Mouse (Mus musculus): ENCODE data around the gene Fam180a. TPM values are rescaled to one million over a fixed set of nuclear protein-coding genes. Genes with fewer than 3 reads are reported as not detected.

The Fam180a gene
- total RNA-seq, 2 experiments from 2014 or later = 0.64 to 0.74 TPM

DNA sequence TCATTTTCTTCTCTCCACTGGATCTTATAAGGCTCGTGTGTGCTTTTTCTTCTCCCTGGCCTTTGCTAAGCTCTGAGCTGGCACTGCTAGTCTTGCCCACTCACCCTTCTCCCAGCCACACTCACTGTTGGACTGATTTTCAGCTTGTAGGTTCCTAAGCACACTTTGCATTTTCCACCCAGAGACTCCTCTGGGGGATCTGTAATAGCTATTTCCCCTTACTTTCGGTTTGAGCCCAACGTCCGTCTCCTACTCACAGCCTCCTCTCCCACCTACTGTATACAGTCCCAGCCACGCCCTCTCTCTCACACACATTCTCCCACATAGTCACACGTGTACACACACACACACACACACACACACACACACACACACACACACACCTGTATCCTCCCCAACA, 6.1 kb downstream of the Fam180a start:
- DNase-seq (ENCODE audit: low spot score in 2 of 2) = no peak

DNA sequence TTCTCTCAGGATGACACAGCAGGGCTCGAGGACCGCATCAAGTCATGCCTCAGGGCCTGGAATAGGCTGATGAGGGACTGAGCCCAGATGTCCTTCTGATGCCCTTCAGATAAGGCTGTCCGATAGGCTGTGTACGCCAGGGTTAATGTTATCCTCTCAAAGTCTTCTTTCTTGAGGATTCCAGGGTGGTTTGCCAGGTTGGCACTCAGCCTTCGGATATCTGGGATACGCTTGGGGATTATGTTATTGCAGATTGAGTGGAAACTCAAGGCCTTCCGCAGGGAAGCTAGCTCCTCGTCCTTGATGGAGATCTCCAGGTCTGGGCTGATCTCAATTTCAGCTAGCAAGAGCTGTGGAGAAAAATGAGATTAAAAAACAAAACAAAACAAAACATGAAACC, 12.4 kb downstream of the Fam180a start:
- DNase-seq (ENCODE audit: low spot score in 2 of 2) = no peak

- no peak for DNase-seq (ENCODE audit: low spot score in 2 of 2)
Observed at GRCm38 (mm10) chr6:35309406-35309805, 16.5 kb downstream of the Fam180a start.

- DNase-seq (ENCODE audit: low spot score in 2 of 2) = no peak
Observed at GRCm38 (mm10) chr6:35308037-35308436, 17.9 kb downstream of the Fam180a start, which contains the start of gene Slc13a4. Gene Slc13a4 (minus strand): TSS chr6:35308131.

GRCm38 (mm10) chr6:35307136-35307535, 18.8 kb downstream of the Fam180a start:
- no peak for DNase-seq (ENCODE audit: low spot score in 2 of 2)

DNA sequence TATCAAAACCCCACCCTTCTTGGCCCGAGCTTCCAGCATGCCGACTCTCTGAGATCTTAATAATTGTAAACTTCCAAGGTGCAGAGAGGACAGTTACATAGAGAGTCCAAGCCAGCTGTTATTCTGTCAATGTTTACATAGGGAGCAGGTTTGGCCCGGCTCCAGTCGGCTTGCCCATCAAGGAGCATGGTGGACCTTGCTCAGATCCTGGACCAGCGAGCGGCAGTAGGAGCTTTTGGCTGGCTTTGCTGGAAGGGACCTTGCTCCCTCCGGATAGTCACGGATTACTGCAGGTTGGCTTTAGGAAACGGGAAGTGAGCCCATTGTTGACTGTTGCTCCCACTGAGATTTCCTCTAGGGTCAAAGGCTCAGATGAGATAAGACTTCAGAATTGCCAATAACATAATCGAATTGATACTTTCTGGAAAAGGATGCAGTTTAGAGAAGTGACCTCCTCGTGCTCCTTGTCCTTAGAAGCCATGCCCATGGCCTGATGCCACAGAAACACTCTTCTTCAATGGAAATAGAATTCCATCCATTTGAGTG, 22.5 kb downstream of the Fam180a start:
- no peak for DNase-seq (ENCODE audit: low spot score in 2 of 2)

- DNase-seq (ENCODE audit: low spot score in 2 of 2) = no peak
Observed at GRCm38 (mm10) chr6:35302581-35302980, 23.4 kb downstream of the Fam180a start.

GRCm38 (mm10) chr6:35298323-35298722, 27.6 kb downstream of the Fam180a start:
- DNase-seq (ENCODE audit: low spot score in 2 of 2) = no peak

DNA sequence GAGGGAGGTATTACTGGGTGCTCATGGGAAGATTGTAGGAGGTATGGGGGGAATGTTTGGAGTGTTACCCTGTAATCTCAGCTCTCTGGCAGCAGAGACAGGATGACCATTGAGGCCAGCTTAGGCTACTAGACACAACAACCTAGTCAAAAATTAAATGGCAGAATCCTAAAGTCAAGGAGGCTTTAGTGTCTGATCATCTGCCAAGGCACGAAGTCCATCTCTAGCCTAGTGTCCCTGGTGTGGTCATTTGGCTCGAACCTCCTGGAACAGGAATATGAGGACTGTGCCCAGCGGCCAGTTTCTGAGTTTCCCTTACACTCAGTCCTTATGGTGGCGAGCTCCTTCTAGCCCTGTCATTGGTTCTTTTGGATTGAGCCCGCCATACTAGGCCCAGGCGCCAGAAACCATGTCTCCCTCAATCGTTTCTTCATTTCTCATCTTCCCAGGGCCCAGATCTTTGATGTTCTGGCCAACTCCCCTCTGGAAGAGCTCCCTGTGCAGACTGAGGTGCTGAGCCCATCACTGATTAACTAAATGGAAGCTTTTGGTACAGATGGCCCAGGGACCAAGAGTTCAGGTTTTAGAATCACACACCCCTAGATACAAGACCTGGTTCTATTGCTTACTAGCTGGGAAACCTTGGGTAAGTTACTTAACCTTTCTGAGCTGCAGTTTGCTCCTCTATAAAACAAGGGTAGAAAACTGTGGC, 28.3 kb downstream of the Fam180a start:
- no peak for DNase-seq (ENCODE audit: low spot score in 2 of 2)

DNA sequence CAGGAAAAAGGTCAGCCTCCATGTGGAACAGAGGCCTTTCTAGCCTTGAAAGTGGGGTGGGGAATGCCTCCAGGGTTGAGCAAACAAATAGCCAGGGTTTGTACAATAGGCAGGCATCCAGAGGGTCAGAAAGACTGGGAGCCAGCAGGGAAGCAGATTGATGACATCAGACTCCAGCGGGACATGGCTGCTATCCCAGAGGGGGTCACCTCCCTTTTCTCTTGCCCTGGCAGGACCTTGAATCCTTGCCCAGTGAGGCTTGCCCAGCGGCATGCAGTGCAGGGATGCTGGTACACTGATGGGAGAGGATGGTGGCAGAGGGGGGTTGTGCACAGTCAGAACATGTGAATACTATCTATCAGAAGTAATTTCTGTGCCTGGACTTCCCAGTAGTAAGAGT, 28.9 kb downstream of the Fam180a start:
- peak in 1 of 2 experiments; percentile 27 for DNase-seq (ENCODE audit: low spot score in 2 of 2)

GRCm38 (mm10) chr6:35294964-35295363, 31.0 kb downstream of the Fam180a start:
- no peak for DNase-seq (ENCODE audit: low spot score in 2 of 2)

DNA sequence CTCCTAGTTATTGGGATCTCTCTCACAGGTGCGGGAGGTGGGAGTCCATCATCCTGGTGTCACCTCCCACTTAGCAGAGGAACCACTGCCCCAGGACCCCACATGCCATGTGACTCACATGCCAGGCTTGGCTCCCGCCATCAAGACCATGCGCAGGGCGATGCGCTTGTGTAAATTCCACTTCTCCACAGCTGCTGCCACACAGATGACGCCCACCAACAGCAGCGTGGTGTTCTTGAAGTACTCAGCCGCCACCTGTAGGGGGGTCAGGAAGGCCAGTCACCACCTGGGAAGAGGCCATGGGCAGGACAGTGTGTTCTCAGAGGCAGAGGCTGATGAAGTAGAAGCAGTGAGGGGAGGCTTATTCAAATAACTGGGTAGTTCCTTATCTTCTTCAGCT, 36.3 kb downstream of the Fam180a start:
- DNase-seq (ENCODE audit: low spot score in 2 of 2) = no peak

DNA sequence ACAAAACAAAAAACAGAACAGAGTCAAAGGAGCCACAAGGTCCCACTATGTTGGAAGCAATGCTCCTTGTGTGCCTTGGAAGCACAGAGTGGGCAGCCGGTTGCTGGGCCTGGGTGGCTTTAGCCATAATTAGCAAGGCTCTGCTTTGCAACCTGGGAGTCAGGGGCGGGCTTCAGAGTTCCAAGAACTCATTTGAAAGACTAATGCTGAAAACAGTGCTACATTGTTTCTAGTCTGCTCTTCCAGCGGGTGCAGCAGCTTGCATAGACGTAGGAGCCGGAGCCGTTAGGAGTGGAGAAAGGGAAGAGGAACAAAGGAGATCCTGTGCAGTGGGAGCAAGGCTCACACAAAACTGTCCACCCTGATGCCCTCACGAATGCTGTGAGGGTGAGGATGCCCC, 37.0 kb downstream of the Fam180a start:
- DNase-seq (ENCODE audit: low spot score in 2 of 2) = no peak

DNA sequence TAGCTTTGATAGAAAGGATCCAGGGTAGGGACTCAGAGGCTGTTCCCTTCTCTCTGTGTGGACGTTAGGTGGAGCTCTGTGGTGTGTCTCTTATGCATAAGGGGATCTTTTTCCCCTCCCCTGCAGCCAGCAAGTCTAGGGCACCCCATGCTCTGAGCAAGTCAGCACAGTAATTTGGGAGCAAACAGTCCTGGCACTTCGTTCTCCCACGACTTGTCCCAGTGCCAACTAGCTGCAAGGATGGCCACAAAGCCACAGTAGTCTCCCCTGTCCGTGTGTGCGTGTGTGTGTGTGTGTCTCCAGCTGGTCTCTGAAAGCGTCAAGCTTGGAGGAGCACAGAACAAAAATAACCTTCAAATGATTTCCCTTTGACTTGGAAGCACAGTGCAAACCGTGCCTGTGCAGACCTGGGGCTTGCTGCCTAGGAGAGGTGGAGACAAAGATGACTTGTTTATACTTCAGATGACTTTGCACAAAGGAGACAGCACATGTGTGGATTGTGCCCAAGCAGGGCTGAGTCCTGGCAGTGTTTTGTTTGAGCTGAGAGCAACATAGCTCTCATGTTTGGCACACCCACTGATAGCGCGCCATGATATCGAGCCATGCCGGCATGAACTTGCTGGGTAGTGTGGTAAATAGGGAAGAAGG, 37.7 kb downstream of the Fam180a start:
- peak; percentile 16 to 60 for DNase-seq (ENCODE audit: low spot score in 2 of 2)

DNA sequence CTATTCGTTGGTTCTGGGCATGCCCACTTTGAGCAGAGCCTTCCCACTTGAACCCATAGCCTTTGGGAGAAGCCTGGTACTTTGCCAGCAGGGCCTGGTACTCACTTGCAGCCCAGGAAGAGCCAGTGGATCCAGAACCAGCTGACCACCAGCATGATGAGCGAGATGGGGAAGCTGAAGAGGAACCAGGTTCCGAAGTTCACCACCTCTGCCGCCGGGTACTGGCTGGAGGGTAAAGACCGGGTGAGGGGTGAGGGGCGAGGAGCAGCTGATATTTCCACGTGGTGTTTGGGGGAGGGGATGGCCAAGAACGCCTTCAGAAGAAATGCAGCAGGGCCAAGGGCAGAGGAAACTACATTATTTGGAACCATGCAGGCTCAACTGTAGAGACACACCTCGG, 46.6 kb downstream of the Fam180a start:
- DNase-seq (ENCODE audit: low spot score in 2 of 2) = no peak

- DNase-seq (ENCODE audit: low spot score in 2 of 2) = no peak
Observed at GRCm38 (mm10) chr6:35277903-35278587, 47.9 kb downstream of the Fam180a start.

DNA sequence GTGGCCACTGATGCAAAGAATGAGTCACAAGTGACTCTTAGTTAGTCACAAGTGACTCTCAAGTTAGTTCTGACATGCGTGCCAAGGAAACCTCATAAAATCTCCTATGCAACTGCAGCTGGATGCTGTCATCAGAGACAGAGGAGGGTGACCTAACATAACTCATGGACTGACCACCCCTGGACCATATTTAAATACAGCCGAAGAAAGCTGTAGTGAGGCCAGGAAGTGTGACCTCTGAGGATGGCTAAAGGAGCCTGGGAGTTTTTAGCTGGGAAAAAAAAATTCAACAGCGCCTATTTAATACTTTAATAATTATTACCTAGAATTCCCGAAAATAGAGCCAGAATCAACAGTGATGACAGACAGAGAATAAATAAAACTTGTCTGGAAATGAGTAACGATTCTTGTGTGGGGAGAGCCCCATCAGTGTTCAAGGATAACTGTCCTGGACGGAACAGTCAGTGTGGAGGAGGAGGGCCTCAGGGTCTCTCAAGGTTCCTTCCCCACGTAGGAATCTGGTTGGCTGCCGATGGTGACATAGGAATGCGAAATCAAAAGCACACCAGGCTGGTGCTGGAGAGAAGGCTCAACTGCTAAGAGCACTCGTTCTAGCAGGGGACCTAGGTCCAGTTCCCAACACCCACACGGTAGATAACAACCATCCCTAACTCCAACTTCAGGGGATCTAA, 52.4 kb downstream of the Fam180a start:
- no peak for DNase-seq (ENCODE audit: low spot score in 2 of 2)

GRCm38 (mm10) chr6:35271868-35272765, 53.8 kb downstream of the Fam180a start:
- DNase-seq (ENCODE audit: low spot score in 2 of 2) = no peak

DNA sequence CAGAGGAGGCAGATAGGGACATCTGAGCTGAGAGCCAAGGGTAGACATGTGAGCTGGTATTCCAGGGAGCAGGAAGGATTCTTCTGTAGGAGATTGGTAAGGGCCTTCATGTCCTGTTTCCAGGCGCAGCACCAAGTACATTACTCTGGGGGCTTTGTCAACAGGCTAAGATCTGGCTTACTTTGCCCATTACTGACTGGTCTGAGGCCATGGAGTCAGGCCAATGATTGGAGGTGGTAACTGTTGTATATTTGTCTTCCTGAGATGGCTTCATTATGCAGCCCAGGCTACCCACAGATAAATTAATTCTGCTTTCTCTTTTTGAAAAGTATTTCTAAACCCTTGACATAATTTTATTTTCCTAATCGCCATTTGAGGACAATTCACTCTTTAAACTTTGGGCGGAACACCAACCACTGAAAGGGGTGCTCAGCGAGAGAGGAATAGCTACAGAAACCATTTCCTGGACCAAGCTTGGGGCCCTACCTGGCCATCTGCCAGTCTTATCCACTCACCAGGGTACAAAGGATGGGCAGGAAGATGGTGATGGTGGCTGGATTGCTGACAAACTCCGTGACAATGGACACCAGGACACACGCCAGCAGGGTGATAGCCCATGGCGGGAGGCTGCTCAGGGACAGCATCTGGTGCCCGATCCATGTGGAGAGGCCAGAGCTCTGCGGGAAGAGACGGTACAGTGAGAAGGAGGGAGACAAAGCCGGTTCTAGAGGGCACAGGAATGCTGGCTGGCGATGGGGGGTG, 54.7 kb downstream of the Fam180a start:
- DNase-seq (ENCODE audit: low spot score in 2 of 2) = no peak

GRCm38 (mm10) chr6:35269643-35270042, 56.3 kb downstream of the Fam180a start:
- DNase-seq (ENCODE audit: low spot score in 2 of 2) = no peak

All from layer of hippocampus, adult 18-20 months (tissue).